Mouse (Mus musculus): Measurements from ENCODE around the gene Macrod2. TPM values are rescaled to one million over a fixed set of nuclear protein-coding genes. Genes with fewer than 3 reads are reported as not detected.

Gene Macrod2
- polyA plus RNA-seq, 1 experiment from 2014 or later, result 32.9 TPM

GRCm38 (mm10) chr2:140763076-140763891 lies 368.2 kb downstream of the Macrod2 start:
- ATAC-seq, result peak; percentile 93

GRCm38 (mm10) chr2:140769473-140769872 lies 374.4 kb downstream of the Macrod2 start:
- peaks cover 3% of the 10 kb centered on the region; the same call in 1 of the 2 replicates for H3K4me1 ChIP-seq (ENCODE audit: control insufficient read depth, insufficient read depth, low read length)
- H3K9me3 ChIP-seq (ENCODE audit: control insufficient read depth, low read length), result no peaks in the 10 kb centered on the region
- 81% methylated on average over 4 of the region's 4 CpGs for WGBS
- H3K9ac ChIP-seq (ENCODE audit: low read depth, low read length), result no peak overlapping the region
- H3K4me2 ChIP-seq (ENCODE audit: low read depth, low read length), result no peak overlapping the region
- no peaks in the 10 kb centered on the region for H3K27me3 ChIP-seq (replicated peaks; ENCODE audit: control insufficient read depth, insufficient read depth, low read length)
- no peaks in the 10 kb centered on the region for H3K36me3 ChIP-seq (ENCODE audit: control insufficient read depth, insufficient read depth, low read length)
- no peak for ATAC-seq
- no peak overlapping the region for H3K4me3 ChIP-seq (ENCODE audit: low read length)
- no peak overlapping the region for H3K27ac ChIP-seq (ENCODE audit: low read length)

More at GRCm38 (mm10) chr2:140763076-140763891, 368.2 kb downstream of the Macrod2 start:
- Histone ChIP-seq H3K4me1 (ENCODE audit: control insufficient read depth, insufficient read depth, low read length) (peaks cover 9% of the 10 kb centered on the region; the same call in 1 of the 2 replicates), H3K4me2 (ENCODE audit: low read depth, low read length) (peak overlapping the region; percentile 38; the same call in 1 of the 2 replicates), H3K27me3 (replicated peaks; ENCODE audit: control insufficient read depth, insufficient read depth, low read length) (no peaks in the 10 kb centered on the region), H3K9me3 (ENCODE audit: control insufficient read depth, low read length) (no peaks in the 10 kb centered on the region), H3K36me3 (ENCODE audit: control insufficient read depth, insufficient read depth, low read length) (no peaks in the 10 kb centered on the region), H3K27ac (ENCODE audit: low read length) (peak overlapping the region; percentile 88), H3K9ac (ENCODE audit: low read depth, low read length) (no peak overlapping the region), H3K4me3 (ENCODE audit: low read length) (peak overlapping the region; percentile 23)
- whole genome bisulfite sequencing, result 45% methylated on average over 12 of the region's 12 CpGs

GRCm38 (mm10) chr2:140772825-140773224 lies 377.7 kb downstream of the Macrod2 start:
- Histone ChIP-seq H3K4me2 (ENCODE audit: low read depth, low read length) (no peak overlapping the region), H3K27me3 (replicated peaks; ENCODE audit: control insufficient read depth, insufficient read depth, low read length) (no peaks in the 10 kb centered on the region), H3K4me3 (ENCODE audit: low read length) (no peak overlapping the region), H3K9me3 (ENCODE audit: control insufficient read depth, low read length) (no peaks in the 10 kb centered on the region), H3K9ac (ENCODE audit: low read depth, low read length) (no peak overlapping the region), H3K4me1 (ENCODE audit: control insufficient read depth, insufficient read depth, low read length) (peaks cover 3% of the 10 kb centered on the region), H3K36me3 (ENCODE audit: control insufficient read depth, insufficient read depth, low read length) (no peaks in the 10 kb centered on the region), H3K27ac (ENCODE audit: low read length) (no peak overlapping the region)
- ATAC-seq, result peak; percentile 39; the same call in 1 of the 2 replicates
- 66% methylated on average over 6 of the region's 6 CpGs for WGBS

- Histone ChIP-seq H3K27ac (ENCODE audit: low read length) (no peak overlapping the region), H3K27me3 (replicated peaks; ENCODE audit: control insufficient read depth, insufficient read depth, low read length) (no peaks in the 10 kb centered on the region), H3K4me2 (ENCODE audit: low read depth, low read length) (no peak overlapping the region), H3K4me3 (ENCODE audit: low read length) (no peak overlapping the region), H3K9ac (ENCODE audit: low read depth, low read length) (no peak overlapping the region), H3K36me3 (ENCODE audit: control insufficient read depth, insufficient read depth, low read length) (no peaks in the 10 kb centered on the region), H3K4me1 (ENCODE audit: control insufficient read depth, insufficient read depth, low read length) (peaks cover 3% of the 10 kb centered on the region), H3K9me3 (ENCODE audit: control insufficient read depth, low read length) (no peaks in the 10 kb centered on the region)
- no peak for ATAC-seq
- 95% methylated on average over 11 of the region's 11 CpGs for WGBS
Measured at GRCm38 (mm10) chr2:140773456-140773855, 378.3 kb downstream of the Macrod2 start.

GRCm38 (mm10) chr2:140774808-140775370 lies 379.8 kb downstream of the Macrod2 start:
- 79% methylated on average over 4 of the region's 4 CpGs for WGBS
- no peak for ATAC-seq
- no peak overlapping the region for H3K9ac ChIP-seq (ENCODE audit: low read depth, low read length)
- no peak overlapping the region for H3K4me3 ChIP-seq (ENCODE audit: low read length)
- no peak overlapping the region for H3K27ac ChIP-seq (ENCODE audit: low read length)
- no peak overlapping the region for H3K4me2 ChIP-seq (ENCODE audit: low read depth, low read length)
- H3K36me3 ChIP-seq (ENCODE audit: control insufficient read depth, insufficient read depth, low read length), result no peaks in the 10 kb centered on the region
- H3K4me1 ChIP-seq (ENCODE audit: control insufficient read depth, insufficient read depth, low read length), result peaks cover 3% of the 10 kb centered on the region
- H3K27me3 ChIP-seq (replicated peaks; ENCODE audit: control insufficient read depth, insufficient read depth, low read length), result no peaks in the 10 kb centered on the region
- H3K9me3 ChIP-seq (ENCODE audit: control insufficient read depth, low read length), result no peaks in the 10 kb centered on the region

- Histone ChIP-seq H3K27me3 (replicated peaks; ENCODE audit: control insufficient read depth, insufficient read depth, low read length) (no peaks in the 10 kb centered on the region), H3K4me3 (ENCODE audit: low read length) (no peak overlapping the region), H3K9me3 (ENCODE audit: control insufficient read depth, low read length) (no peaks in the 10 kb centered on the region), H3K9ac (ENCODE audit: low read depth, low read length) (no peak overlapping the region), H3K4me2 (ENCODE audit: low read depth, low read length) (no peak overlapping the region), H3K36me3 (ENCODE audit: control insufficient read depth, insufficient read depth, low read length) (no peaks in the 10 kb centered on the region), H3K4me1 (ENCODE audit: control insufficient read depth, insufficient read depth, low read length) (peaks cover 3% of the 10 kb centered on the region), H3K27ac (ENCODE audit: low read length) (no peak overlapping the region; the same call in 1 of the 2 replicates)
- 53% methylated on average over 8 of the region's 8 CpGs for WGBS
- ATAC-seq, result peak; percentile 68
Measured at GRCm38 (mm10) chr2:140775448-140776101, 380.5 kb downstream of the Macrod2 start.

GRCm38 (mm10) chr2:140778212-140778611 lies 383.1 kb downstream of the Macrod2 start:
- ATAC-seq, result peak; percentile 83
- Histone ChIP-seq H3K27ac (ENCODE audit: low read length) (no peak overlapping the region; the same call in 1 of the 2 replicates), H3K27me3 (replicated peaks; ENCODE audit: control insufficient read depth, insufficient read depth, low read length) (no peaks in the 10 kb centered on the region), H3K36me3 (ENCODE audit: control insufficient read depth, insufficient read depth, low read length) (no peaks in the 10 kb centered on the region), H3K9me3 (ENCODE audit: control insufficient read depth, low read length) (no peaks in the 10 kb centered on the region), H3K4me1 (ENCODE audit: control insufficient read depth, insufficient read depth, low read length) (no peaks in the 10 kb centered on the region; the same call in 1 of the 2 replicates), H3K4me2 (ENCODE audit: low read depth, low read length) (no peak overlapping the region), H3K9ac (ENCODE audit: low read depth, low read length) (no peak overlapping the region), H3K4me3 (ENCODE audit: low read length) (no peak overlapping the region)
- 73% methylated on average over 13 of the region's 13 CpGs for WGBS

- Histone ChIP-seq H3K36me3 (ENCODE audit: control insufficient read depth, insufficient read depth, low read length) (no peaks in the 10 kb centered on the region), H3K27me3 (replicated peaks; ENCODE audit: control insufficient read depth, insufficient read depth, low read length) (no peaks in the 10 kb centered on the region), H3K4me2 (ENCODE audit: low read depth, low read length) (no peak overlapping the region), H3K9ac (ENCODE audit: low read depth, low read length) (no peak overlapping the region), H3K9me3 (ENCODE audit: control insufficient read depth, low read length) (no peaks in the 10 kb centered on the region), H3K27ac (ENCODE audit: low read length) (no peak overlapping the region), H3K4me3 (ENCODE audit: low read length) (no peak overlapping the region), H3K4me1 (ENCODE audit: control insufficient read depth, insufficient read depth, low read length) (no peaks in the 10 kb centered on the region)
- 72% methylated on average over 1 of the region's 1 CpGs for WGBS
- ATAC-seq, result no peak
Measured at GRCm38 (mm10) chr2:140783041-140783440, 387.9 kb downstream of the Macrod2 start.

GRCm38 (mm10) chr2:140784626-140785025 lies 389.5 kb downstream of the Macrod2 start:
- ATAC-seq, result no peak

More at GRCm38 (mm10) chr2:140784626-140785025, 389.5 kb downstream of the Macrod2 start:
- Histone ChIP-seq H3K9me3 (ENCODE audit: control insufficient read depth, low read length) (no peaks in the 10 kb centered on the region), H3K4me1 (ENCODE audit: control insufficient read depth, insufficient read depth, low read length) (no peaks in the 10 kb centered on the region), H3K36me3 (ENCODE audit: control insufficient read depth, insufficient read depth, low read length) (no peaks in the 10 kb centered on the region), H3K27ac (ENCODE audit: low read length) (no peak overlapping the region), H3K4me3 (ENCODE audit: low read length) (no peak overlapping the region), H3K4me2 (ENCODE audit: low read depth, low read length) (no peak overlapping the region), H3K9ac (ENCODE audit: low read depth, low read length) (no peak overlapping the region), H3K27me3 (replicated peaks; ENCODE audit: control insufficient read depth, insufficient read depth, low read length) (no peaks in the 10 kb centered on the region)
- WGBS, result 73% methylated on average over 2 of the region's 2 CpGs

Measured in intestine, embryonic 16.5 days (tissue).